Mouse (Mus musculus): Measurements from ENCODE around the gene Usp47.

The Usp47 gene

DNA sequence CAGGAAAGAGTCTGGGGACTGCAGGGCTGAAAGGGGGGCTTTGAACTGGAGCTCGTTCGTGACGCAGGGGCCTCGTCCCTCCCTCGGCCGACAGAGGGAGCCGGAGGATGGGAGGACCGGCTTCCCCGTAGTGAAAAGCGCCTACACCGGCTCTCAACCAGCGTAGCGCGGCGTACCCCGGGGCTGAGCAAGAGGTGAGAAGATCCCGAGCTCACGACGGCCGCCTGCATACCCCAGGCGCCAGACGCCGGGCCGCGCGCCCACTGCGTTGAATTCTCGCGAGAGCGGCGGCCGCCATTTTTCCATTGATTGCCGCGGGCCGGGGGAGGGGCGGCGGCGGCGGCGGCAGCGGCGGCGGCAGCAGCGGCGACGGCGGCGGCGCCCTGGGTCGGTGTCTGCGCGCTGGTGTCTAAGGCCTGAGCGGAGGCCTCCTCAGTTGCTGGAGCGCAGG lies at the start of gene Usp47:
TSS of gene Usp47 (plus strand) at position 355 of the 451 bp plus-strand sequence.
- peak; percentile 86 to 89 for DNase-seq

DNA sequence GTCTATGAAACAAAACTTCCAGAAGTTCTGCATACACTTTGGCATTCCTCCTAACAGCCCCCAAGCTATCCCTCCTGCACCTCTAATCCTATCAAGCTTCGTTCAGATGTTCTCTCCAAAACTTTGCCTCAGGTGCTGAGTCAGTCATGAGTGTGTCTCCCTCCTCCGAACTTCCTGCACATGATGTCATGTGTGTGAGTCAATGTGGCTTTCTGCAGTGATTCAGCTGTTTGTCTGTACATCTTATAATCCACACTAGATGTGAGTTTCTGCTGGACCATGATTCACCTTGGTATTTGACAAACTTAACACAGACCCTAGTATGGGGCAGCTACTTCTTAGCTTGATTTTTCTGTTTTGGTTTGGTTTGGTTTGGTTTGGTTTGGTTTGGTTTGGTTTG lies 46.9 kb upstream of the Usp47 start:
- no peak for DNase-seq

DNA sequence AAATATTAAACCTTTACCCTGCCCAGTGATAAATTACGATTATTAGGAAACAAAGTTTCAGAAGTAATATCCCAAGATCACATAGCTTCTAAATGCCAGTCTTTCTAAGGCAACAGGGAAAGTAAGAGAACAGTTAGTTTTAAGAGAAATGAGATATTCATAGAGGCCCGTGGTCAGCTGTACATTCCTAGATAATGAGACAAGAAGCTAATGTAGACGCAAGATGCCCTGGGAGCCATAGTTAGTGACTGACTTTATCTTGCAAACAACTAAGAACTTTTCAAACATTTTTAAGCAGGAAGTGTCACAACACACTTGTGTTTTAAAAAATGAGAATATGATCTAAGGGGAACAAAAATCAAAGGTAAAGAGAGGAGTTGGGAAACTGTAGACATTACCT lies 45.4 kb upstream of the Usp47 start:
- no peak for DNase-seq

DNA sequence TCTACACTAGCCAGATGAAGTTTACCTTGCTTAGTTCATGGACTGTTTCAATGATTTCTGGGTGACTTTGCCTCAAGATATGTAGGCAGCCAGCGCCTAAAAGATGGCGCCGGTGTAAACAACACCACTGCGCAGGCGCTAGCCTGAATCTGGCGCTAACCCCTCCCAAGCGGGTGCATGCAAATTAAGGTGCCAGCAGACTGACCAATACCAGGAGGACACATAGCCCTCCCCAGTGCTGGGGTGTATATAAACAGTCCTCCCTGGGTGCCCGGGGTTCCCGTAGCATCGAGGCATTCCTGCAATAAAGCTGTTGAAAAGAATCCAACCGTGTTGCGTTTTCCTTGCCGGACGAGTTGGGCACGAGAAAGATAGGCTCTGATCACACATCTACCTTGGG lies 41.0 kb upstream of the Usp47 start:
- no peak for DNase-seq

DNA sequence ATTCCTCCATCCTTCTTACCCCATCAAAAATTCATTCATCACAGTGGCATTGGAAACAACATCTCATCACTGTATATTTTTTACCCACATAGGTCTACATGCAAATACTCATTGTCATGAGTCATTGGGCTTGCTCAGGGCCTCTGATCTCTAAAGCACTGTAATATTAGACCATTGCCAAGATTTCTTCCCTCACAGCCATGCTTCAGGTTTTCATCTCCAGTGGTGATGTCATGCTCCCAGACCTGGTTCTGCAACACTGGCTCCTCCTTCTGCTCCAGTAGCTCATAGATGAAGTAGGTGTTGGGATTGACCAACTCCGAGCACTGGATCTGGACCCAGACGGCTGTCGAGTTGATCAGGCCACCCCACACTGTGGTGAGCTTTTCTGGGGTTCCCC lies 38.8 kb upstream of the Usp47 start:
- no peak for DNase-seq

DNA sequence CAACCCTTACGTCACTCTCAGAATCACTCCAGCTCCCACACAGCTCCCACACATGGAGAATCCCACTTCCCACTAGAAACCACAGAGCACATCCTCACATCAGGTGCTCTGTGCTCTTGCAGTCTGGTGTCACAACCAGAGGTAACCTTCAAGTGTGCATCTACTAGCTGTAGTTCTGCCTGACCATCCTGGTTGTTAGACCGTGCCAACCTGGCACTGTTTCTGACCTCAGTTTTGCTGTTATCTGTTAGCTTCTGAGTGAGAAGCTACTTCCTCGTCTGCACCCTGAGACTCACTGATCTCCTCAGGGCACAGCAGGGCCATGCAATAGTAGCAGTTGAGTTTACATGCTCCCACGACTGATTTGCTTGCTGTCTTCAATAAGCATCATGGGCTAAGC lies 38.0 kb upstream of the Usp47 start:
- DNase-seq, result no peak

DNA sequence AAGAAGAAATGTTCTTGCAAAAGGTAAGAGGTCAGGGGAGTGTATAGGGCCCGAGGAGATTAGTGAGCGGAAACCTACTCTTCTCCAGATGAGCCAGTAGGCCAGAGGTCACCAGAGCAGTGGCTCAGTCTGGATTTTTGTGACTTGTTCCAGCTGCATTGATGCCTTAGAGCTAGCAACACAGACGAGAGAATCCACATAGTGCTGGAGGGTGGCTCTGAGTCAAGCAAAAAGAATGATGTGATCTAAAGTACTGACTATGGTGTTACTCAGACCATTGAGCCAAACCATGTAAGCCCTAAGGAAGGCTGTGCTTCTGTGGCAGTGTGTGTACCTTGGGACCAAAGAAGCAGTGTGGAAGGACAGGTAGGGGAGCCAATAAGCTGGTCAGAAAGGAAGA lies 36.4 kb upstream of the Usp47 start:
- no peak for DNase-seq

DNA sequence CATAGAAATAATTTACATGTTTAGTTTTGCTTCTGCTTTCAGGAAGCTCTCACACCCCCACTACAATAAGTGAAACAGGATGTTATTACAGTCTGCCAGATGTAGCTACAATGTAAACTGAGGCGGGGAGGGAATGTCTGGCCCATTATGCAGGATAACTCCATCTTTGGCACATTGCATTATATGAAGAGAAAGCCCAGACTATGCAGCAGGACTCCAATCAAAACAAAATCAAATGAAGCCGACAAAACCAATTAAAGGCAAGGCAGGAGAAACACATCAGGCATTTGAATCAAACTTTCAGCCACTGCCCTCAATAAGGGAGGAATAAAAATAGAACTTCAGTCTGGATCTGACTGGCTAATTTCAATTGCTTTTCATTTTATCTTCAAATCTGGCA lies 25.9 kb upstream of the Usp47 start:
- DNase-seq, result no peak

DNA sequence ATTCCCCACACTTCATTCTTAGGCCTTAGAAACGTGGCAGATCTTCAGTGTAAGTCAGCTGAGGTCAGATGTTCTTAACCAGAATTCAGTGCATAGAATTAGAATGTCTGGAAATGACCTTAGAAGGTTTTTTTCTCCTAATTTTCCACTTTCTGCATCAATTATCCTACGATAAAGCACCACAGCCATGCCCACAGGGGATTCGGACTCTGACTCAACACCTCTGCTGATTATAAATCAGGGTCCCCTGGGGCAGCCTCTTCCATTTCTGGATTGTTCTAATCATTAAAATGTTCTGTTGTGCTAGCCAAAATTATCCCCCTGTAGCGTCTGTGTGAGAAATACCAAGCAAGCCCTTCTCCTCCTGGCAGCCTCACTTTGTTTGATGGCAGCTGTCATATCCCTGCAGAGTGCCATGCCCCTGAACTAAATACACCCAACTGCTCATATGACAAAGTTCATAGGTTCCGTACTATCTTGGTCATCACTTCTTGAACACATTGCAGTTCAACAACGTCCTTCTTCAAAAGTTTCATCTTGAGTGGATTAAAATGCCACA lies 24.8 kb upstream of the Usp47 start:
- no peak for DNase-seq

DNA sequence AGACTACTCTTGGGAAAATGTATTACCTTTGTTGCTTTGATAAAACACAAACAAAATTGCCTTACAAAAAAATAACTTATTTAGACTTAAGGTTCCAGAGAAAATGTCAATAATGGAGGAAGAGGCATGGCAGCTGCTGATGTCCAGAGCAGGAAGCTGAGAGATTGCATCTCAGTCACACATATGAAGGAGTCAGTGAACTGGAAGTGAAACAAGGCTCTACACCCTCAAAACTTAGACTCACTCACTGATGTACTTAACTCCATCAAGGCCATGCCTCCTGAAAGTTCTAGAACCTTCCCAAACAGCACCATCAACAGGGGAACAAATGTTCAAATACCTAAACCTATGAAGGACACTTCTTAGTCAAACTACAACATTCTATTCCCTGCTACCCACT lies 23.9 kb upstream of the Usp47 start:
- no peak for DNase-seq

DNA sequence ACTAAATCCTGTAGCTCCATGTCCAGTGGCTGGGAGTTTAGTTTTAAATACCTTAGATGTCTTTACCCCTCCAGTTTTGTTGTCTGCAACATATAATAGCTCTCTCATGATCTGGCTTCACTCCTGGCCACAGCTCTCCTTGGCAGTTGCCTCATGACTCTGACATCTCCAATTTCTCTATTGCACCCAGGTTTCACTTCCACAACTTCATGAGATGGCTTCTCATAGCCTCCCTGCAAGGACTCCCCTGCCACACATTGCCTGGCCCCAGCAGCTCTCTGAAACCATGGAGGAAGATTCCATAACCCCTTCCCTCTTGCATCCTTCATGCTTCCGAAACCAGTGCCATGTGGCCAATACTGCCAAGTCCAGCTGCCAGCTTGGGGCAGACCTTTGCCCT lies 23.1 kb upstream of the Usp47 start:
- DNase-seq, result no peak

DNA sequence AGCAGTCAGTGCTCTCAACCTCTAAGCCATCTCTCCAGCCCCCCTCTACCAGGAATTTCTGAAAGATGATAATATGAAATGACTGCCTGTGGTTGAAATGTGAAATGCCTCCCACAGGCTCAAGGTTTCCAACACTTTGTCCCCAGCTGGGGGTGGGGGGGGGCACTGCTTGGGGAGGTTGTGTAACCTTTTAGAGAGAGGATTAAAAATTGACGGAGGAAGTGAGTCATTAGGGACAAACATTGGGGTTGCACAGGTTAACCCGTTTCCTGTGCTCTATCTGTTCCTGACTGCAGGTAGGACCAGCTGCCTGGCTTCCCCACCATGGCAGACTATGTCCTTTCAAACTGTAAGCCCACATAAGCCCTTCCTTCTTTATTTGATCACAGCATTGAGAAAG lies 12.8 kb upstream of the Usp47 start:
- no peak for DNase-seq

DNA sequence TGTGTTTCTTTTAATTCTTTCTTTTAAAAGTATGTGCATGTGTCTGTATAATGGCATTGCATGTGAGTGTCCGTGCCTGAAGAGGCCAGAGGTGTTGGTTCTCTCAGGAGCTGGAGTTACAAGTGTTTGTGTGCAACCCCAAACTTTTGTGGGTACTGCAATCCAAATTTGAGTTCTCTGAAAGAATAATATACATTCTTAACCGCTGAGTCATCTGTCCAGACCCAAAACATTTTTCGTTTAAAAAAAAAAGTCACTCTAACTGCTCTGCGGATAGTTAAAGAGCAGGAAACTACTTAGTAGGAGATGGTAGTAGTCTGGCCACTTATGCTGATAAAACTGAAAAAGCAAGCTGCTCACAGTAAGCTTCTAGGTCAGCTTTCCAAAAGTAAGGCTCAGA lies 12.3 kb upstream of the Usp47 start:
- no peak for DNase-seq

DNA sequence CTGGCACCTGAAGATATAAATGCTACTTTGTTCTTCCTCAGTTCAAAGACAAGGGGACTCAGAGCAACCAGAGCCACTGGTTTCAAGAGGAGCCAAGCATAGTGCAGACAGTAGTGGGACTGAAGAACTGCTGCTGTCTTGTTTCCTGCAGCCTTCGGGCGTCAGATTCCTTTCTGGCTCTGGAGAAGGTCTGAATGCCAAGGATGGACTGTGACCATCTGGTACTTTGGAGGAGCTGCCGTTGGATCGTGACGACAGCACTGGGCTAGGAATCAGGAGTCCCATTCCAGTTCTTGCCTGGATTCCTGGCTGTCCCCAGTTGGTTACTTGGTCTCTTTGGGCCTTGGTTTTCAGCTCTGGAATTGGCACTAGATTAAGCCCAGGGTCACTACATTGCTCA lies 11.2 kb upstream of the Usp47 start:
- DNase-seq, result no peak

DNA sequence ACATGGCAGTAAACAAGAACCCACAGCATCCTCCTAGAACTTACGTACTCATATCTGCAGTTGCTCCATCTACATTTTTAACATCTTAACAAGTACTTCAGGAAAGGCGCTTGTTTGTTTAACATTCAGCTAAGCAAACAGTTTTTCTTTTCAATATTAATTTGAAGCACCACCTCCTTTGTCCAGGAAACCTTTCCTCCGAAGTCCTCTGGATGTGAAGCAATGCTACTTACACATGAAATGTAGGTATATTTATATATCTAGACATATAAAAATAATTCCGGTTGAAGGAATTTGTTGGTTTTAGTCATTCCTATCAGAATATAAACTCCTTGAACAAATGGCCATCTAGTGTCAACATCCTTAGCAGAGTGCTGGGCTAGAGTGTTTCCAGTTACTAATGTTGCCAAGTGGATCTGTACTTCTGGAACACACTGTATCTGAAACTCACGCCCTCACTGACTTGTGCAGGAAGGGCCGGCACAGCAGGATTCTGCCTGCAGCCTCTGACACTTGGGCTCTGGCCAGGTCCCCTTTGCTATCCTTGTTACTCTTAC lies 10.6 kb upstream of the Usp47 start:
- DNase-seq, result no peak

DNA sequence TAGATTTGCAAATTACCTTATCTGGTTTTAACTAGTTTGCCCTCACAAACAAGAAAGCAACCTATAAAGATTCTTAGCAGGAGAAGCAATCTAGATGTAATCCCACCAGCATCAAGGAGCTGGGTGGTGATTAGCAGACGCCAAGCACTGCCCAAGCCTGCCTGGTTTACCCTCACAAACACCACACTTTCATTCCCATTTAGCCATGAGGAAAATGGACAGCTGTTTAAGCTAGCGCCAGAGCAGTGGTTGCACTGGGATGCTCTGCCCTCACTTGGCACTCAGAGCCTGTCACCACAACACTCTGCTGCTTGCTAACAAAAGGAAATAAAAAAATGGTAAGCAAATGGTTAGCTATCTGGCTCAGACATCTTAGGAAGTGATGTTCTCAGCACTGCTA lies 9.2 kb upstream of the Usp47 start:
- DNase-seq, result no peak

DNA sequence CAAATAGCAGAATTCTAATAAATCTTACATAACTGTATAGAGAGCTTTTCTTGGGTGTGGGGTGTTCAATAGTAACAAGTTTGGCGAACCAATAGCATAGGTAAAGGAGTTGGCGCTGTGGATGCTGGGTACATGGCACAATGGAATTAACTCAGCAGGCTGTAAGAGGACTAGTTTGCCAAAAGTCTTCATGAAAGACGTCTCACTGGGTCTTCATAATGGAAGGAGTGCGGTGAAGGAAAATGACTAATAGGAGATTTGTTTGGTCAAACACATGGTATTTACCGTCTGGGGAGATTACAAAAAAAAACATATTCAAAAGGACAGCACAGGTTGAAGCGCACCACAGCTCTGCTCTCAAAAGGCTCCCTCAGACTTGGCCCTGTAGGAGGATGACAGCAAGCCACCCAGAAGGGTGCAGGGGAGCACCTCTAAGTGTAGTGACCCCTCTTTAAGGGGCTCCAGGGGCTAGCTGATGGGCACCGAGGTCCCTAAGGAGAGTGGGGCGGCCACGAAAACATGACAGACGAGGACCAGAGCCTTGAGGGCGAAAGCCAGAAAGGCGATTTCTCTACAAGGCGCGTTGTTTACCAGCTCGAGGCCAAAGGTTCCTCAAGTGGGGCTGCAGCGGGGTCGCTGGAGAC lies 676 bp upstream of the Usp47 start:
- no peak for DNase-seq

DNA sequence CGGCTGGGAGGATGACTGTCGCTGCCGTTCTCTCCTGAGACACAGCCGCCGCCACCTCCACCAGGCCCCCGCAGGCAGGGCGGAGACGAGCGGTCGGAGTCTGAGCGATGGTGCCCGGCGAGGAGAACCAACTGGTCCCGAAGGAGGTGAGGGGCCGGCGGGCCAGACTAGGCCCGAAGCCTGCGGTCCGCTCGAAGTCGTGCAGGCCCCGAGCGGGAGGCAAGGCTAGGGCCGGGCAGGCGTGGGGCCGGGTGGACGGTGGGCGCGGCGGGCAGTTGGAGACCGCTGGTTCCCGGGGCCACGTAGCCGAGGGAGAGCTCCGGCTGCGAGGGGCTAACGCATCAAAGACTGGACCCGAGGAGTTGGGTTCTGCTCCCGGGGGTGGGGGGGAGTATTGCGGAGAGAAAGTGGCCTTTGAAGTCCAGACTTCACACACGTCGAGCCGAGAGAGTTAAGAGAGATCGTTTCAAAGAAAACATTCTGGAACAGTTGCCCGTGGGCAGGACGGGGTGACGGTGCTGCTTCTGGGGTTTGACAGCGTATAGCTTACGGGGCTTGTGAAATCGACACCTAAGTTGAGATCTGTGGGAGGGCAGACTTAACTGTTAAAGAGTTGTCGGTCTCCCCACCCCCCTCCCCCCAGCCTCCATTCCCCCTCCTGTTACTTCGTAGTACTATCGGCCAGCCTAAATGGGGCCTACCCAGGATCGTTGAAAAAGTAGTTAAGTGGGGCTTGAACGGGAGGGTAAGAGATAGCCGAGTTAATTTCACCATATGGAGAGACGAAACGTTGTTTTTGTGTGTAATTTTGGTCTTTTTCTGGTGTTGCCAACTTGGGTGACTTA lies 519 bp downstream of the Usp47 start:
- DNase-seq, result no peak

DNA sequence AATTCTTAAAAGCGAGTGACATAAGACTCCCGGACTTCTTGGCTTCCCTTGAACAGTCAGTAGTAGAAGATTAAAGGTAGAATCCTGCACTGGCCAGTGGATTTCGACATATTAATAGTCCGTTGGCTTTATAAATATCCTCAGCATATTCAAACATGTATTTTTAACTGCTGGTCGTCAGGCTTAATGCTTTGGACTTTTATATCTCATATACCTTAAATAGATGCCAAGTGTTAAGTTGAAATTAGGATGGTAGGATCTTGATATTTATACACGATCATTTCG lies 1.1 kb downstream of the Usp47 start:
- DNase-seq, result no peak

DNA sequence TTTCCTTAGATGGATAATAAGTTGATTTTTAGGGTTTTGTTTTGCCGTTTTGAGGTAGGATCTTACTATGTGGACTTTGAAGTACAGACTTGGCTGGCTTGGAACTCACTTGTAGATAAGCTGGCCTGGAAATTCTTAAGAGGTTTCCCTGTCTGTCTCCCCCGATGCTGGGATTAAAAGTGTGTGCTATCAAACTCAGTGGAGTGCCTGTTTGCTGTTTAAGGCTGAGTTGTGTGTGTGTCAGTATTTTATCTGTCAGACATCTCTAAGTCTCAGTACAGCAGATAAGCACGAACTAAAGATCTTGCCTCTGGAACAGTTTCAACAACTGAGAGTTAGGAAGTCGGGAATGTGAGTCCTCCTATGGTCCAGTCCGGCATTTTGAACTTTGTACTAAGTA lies 1.6 kb downstream of the Usp47 start:
- DNase-seq, result no peak

DNA sequence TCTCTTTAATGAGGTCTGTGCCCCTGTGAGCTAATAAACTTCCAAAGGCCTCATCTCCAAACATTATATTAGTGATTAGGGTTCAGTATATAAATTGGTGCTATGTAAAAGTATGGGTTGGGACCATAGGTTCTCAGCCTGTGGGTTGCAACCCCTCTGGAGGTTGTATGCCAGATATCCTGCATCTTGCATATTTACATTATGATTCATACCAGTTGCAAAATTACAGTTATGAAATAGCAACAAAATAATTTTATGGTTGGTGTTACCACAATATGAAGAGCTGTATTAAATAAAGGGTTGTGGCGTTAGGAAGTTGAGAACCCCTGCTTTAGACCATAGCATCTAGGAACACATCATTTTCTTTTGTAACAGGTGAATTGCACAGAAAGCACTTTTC lies 7.3 kb downstream of the Usp47 start:
- no peak for DNase-seq

DNA sequence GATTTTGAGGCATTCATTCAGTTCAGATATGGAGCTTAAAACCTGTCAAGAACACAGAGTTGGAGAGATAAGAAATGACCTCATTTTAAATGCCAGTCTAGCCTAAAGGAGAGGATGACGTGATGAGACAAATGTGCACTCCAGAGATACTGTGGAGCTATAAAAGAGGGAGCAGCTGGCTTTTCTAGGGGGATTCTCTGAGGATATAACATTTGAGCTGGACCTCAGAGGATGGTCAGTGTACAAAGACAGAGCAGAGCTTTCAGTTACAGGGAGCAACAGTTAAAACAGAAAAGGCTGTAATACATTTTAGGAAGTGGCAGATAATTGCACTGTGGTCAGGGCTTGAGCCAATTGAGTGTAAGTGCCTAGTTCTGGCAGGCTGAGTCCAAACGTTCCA lies 12.5 kb downstream of the Usp47 start:
- no peak for DNase-seq

DNA sequence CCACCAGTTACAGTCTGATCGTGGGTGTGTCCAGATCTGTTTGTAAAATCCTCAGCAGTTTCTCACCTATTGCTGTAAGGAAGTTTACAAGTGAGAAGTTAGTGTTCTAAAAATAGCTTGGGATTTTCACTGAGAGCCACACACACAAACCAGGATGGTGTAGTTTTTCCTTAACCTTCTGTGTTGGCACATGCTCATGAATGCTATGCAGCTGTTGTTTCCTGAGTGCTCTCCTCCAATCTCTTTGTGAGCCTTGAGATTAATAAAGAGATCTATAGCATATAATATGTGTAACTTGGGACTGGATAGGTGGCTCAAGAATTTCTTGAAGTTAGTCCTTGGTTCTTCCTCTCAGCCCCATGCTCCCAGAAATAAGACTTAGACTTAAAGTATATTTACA lies 13.3 kb downstream of the Usp47 start:
- DNase-seq, result no peak

DNA sequence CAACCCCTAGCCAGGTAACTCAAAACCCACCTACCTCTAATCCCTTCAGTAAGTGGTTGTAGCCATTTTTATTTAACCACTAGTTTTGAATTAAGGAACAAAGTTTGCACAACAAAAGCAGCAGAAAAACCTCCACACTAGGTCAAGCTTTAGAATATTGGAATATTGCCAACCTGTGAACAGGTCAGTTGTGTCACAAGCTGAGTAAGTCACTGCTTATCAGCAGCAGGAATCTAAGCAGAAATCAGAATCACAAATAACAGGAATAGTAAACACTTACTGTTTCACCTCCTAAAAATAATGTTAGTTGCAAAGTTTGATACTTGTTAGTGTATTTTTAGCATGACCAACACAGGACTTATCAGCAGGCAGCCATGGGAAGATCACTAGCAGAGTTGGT lies 17.0 kb downstream of the Usp47 start:
- DNase-seq, result no peak
